Mouse (Mus musculus): Measurements from ENCODE around the gene Creg2. TPM values are rescaled to one million over a fixed set of nuclear protein-coding genes. Genes with fewer than 3 reads are reported as not detected.

Gene Creg2
- polyA plus RNA-seq, 1 experiment: 0.10 TPM

DNA sequence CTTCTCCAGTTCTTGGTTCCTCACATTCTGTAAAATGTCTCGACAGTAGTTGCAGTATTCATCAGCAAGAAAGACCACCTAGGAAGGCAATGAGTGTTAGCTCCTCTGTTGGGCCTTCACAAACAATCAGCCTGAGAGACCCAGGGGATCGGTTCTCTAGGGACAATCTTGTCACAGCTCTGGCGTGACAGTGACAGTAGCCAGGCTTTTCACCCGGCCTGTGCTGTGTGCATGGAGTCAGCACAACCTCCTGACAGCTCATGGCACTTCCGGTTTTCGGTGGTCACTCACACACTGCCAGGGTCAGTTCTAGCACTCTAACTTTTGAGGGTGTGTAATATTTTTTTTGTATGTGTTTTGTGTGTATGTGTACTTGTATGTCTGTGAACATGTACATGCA, 37.3 kb upstream of the Creg2 start:
- Histone ChIP-seq H3K4me1 (ENCODE audit: control insufficient read depth, insufficient read depth, insufficient read length, low read length) (no peaks in the 10 kb centered on the region), H3K36me3 (ENCODE audit: control insufficient read depth, insufficient read depth, low read length) (no peaks in the 10 kb centered on the region), H3K4me3 (ENCODE audit: low read depth, low read length) (no peak overlapping the region), H3K27ac (ENCODE audit: insufficient read depth, low read depth, low read length) (no peak overlapping the region), H3K27me3 (ENCODE audit: control insufficient read depth, insufficient read depth, low read length) (no peaks in the 10 kb centered on the region)
- 86% methylated on average over 6 of the region's 6 CpGs for WGBS
- TF ChIP-seq CTCF (IDR thresholded peaks at IDR 0.05; ENCODE audit: extremely low read depth, insufficient read length, insufficient replicate concordance, low read depth, low read length) (no peak), POLR2A (IDR thresholded peaks at IDR 0.05; ENCODE audit: low read depth, low read length) (no peak)

DNA sequence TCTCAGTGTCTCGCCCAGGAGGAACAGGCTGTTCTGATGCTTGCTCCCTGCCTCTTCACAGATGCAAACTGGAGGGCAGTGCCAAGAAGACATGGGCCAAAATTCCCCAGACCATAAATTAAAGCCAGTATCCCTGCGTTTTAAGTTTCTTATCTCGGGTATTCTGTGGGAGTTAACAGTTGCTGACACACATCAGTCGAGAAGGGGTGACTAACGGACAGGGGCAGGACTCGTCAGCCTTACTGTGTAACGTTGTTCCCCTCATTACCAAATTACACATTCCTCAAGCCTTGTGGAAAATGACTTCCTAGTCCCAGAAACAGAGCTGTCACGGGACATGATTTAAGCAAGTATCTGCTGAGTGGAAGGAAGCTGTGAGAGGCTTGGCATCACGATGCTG, 36.0 kb upstream of the Creg2 start:
- Histone ChIP-seq H3K36me3 (ENCODE audit: control insufficient read depth, insufficient read depth, low read length) (no peaks in the 10 kb centered on the region), H3K27ac (ENCODE audit: insufficient read depth, low read depth, low read length) (no peak overlapping the region)
- 64% methylated on average over 9 of the region's 9 CpGs for WGBS

DNA sequence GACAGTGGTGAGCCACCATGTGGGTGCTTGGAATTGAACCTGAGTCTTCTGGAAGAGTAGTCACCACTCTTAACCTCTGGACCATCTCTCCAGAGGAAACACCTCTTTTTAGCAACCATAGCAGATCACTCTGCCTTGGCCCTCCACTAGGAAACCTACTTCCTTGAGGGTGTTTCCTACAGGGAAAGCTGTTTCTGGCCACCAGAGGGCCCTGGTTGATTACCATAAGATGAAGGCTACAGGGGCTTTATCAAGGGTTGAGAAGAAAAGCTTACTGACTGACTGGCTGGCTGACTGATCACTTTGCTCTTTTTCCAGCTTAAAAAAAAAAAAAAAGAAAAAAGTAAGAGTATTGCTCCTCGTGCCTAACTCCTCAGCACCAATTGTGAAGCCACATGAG, 34.6 kb upstream of the Creg2 start:
- WGBS: 2% methylated on average over 1 of the region's 1 CpGs
- H3K4me3 ChIP-seq (ENCODE audit: low read depth, low read length): no peak overlapping the region
- peak; percentile 43; the same call in 1 of the 2 replicates for TF ChIP-seq CTCF (IDR thresholded peaks at IDR 0.05; ENCODE audit: extremely low read depth, insufficient read length, insufficient replicate concordance, low read depth, low read length)
- no peak for TF ChIP-seq POLR2A (IDR thresholded peaks at IDR 0.05; ENCODE audit: low read depth, low read length)
- no peak overlapping the region for H3K27ac ChIP-seq (ENCODE audit: insufficient read depth, low read depth, low read length)
- H3K27me3 ChIP-seq (ENCODE audit: control insufficient read depth, insufficient read depth, low read length): no peaks in the 10 kb centered on the region
- no peaks in the 10 kb centered on the region for H3K36me3 ChIP-seq (ENCODE audit: control insufficient read depth, insufficient read depth, low read length)
- H3K4me1 ChIP-seq (ENCODE audit: control insufficient read depth, insufficient read depth, insufficient read length, low read length): no peaks in the 10 kb centered on the region

More for the DNA sequence above, 36.0 kb upstream of the Creg2 start:
- no peak overlapping the region for H3K4me3 ChIP-seq (ENCODE audit: low read depth, low read length)
- no peak for TF ChIP-seq POLR2A (IDR thresholded peaks at IDR 0.05; ENCODE audit: low read depth, low read length)
- no peak for TF ChIP-seq CTCF (IDR thresholded peaks at IDR 0.05; ENCODE audit: extremely low read depth, insufficient read length, insufficient replicate concordance, low read depth, low read length)
- H3K27me3 ChIP-seq (ENCODE audit: control insufficient read depth, insufficient read depth, low read length): no peaks in the 10 kb centered on the region
- H3K4me1 ChIP-seq (ENCODE audit: control insufficient read depth, insufficient read depth, insufficient read length, low read length): no peaks in the 10 kb centered on the region

DNA sequence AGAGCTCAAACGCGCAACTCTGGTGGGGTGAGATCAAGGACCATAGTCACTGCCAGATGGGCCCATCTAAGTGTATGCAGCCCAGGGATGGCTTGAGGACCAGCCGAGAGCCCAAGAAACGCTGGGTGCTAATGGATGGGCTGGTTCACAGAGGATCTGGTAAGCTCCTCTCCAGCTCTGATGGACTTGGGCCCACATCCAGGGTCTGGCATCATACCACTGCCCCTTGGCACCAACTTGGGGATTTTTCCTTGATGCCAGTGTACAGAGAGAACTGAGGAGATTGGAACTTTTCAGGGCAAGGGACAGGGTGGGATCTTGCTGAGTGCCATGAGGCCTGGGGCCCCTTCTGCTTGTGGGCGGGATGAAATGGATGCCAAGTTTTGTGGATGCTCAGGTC, 30.4 kb upstream of the Creg2 start:
- 90% methylated on average over 5 of the region's 5 CpGs for WGBS
- H3K27me3 ChIP-seq (ENCODE audit: control insufficient read depth, insufficient read depth, low read length): no peaks in the 10 kb centered on the region
- TF ChIP-seq POLR2A (IDR thresholded peaks at IDR 0.05; ENCODE audit: low read depth, low read length): no peak
- no peaks in the 10 kb centered on the region for H3K36me3 ChIP-seq (ENCODE audit: control insufficient read depth, insufficient read depth, low read length)
- H3K4me1 ChIP-seq (ENCODE audit: control insufficient read depth, insufficient read depth, insufficient read length, low read length): no peaks in the 10 kb centered on the region
- no peak overlapping the region for H3K4me3 ChIP-seq (ENCODE audit: low read depth, low read length)
- H3K27ac ChIP-seq (ENCODE audit: insufficient read depth, low read depth, low read length): no peak overlapping the region

DNA sequence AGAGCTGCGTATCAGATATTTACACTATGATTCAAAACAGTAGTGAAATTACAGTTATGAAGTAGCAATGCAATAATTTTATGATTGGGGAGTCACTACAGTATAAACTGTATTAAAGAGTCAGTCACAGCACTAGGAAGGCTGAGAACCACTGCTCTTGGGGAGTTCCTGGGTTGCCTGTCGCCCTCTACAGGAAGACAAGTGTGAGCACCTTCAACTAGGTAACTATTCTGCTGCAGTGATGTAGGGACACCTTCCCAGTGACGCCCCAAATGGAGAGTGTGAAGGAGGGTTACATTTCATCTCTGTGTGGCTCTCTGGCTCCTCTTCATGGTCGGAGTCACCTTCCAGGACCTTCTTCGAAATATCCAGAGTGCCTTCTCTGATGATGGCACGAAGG, 29.3 kb upstream of the Creg2 start:
- TF ChIP-seq POLR2A (IDR thresholded peaks at IDR 0.05; ENCODE audit: low read depth, low read length) (no peak), CTCF (IDR thresholded peaks at IDR 0.05; ENCODE audit: extremely low read depth, insufficient read length, insufficient replicate concordance, low read depth, low read length) (peak; percentile 42; the same call in 1 of the 2 replicates)
- Histone ChIP-seq H3K4me3 (ENCODE audit: low read depth, low read length) (no peak overlapping the region), H3K27ac (ENCODE audit: insufficient read depth, low read depth, low read length) (no peak overlapping the region), H3K27me3 (ENCODE audit: control insufficient read depth, insufficient read depth, low read length) (no peaks in the 10 kb centered on the region), H3K36me3 (ENCODE audit: control insufficient read depth, insufficient read depth, low read length) (no peaks in the 10 kb centered on the region), H3K4me1 (ENCODE audit: control insufficient read depth, insufficient read depth, insufficient read length, low read length) (no peaks in the 10 kb centered on the region)
- whole genome bisulfite sequencing: 66% methylated on average over 6 of the region's 6 CpGs

DNA sequence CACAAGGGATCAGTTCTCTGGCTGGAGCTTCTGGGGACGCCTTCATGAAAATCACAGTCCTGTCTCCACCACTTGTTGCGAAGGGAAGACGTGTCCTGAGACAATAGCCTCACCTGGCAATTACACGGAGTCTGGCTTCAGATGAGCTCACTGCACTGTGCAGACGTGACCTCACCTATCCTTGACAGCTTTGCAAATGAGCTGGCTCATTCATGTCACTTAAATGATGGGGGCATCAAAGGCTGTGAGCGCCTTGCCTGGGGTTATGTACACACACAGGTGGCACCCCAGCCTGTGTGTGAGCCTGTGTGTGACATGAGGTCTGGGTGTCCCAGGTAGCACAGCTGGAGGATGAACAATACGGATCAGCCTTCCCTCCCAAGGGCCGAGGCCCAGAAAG, 27.6 kb upstream of the Creg2 start:
- Histone ChIP-seq H3K4me3 (ENCODE audit: low read depth, low read length) (no peak overlapping the region), H3K4me1 (ENCODE audit: control insufficient read depth, insufficient read depth, insufficient read length, low read length) (no peaks in the 10 kb centered on the region), H3K27me3 (ENCODE audit: control insufficient read depth, insufficient read depth, low read length) (no peaks in the 10 kb centered on the region), H3K36me3 (ENCODE audit: control insufficient read depth, insufficient read depth, low read length) (no peaks in the 10 kb centered on the region), H3K27ac (ENCODE audit: insufficient read depth, low read depth, low read length) (no peak overlapping the region)
- TF ChIP-seq CTCF (IDR thresholded peaks at IDR 0.05; ENCODE audit: extremely low read depth, insufficient read length, insufficient replicate concordance, low read depth, low read length): no peak
- no peak for TF ChIP-seq POLR2A (IDR thresholded peaks at IDR 0.05; ENCODE audit: low read depth, low read length)
- 74% methylated on average over 8 of the region's 8 CpGs for WGBS

DNA sequence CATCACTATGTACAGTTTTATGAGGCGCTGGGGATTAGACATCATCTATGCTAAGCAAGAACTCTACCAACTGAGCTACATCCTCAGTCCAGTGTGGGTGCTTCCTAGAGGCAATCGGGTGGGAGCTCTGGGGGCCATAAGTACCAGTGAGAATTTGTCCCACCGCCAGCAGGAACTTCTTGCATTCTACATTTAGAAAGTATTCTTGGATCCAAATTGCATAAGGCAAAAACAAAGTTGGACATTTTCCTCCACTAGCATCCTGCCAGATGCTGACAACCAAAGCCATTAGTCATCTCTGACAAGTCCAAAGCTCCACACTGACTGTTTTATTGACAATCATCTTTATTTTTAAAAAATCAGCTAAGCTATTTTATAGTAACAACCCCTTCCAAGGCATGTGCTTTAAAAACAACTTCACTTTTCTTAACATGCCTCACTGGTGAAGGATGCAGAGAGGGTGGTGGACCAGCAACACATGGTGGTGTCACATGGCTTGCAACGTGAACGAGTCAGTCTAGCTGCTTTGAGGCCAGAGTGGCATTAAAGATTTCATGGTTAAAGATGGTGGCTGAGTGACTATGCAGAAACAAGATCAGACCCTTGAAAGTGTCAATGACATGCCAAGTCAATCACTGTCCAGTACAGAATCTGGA, 25.1 kb upstream of the Creg2 start:
- Histone ChIP-seq H3K27me3 (ENCODE audit: control insufficient read depth, insufficient read depth, low read length) (no peaks in the 10 kb centered on the region), H3K27ac (ENCODE audit: insufficient read depth, low read depth, low read length) (no peak overlapping the region), H3K4me3 (ENCODE audit: low read depth, low read length) (no peak overlapping the region), H3K4me1 (ENCODE audit: control insufficient read depth, insufficient read depth, insufficient read length, low read length) (no peaks in the 10 kb centered on the region), H3K36me3 (ENCODE audit: control insufficient read depth, insufficient read depth, low read length) (no peaks in the 10 kb centered on the region)
- TF ChIP-seq CTCF (IDR thresholded peaks at IDR 0.05; ENCODE audit: extremely low read depth, insufficient read length, insufficient replicate concordance, low read depth, low read length): no peak
- no peak for TF ChIP-seq POLR2A (IDR thresholded peaks at IDR 0.05; ENCODE audit: low read depth, low read length)
- 74% methylated on average over 5 of the region's 5 CpGs for WGBS

Data from small intestine, adult 2 months (tissue).